Mouse (Mus musculus) neutrophil, adult 65 days (primary cell): Measurements from ENCODE around the gene Fmo9. TPM values are rescaled to one million over a fixed set of nuclear protein-coding genes. Genes with fewer than 3 reads are reported as not detected.

Experiments used
- total RNA-seq: library from RNA; stranded (reverse); gene quantifications from 2 replicates; pipeline ENCODE4 v1.2.4, GENCODE M21; 2023

Gene Fmo9
- not detected in 2 replicates for total RNA-seq

GRCm38 (mm10) chr1:166681745-166682144 lies at the start of gene Fmo9:
Gene Fmo9 (minus strand): TSS chr1:166681845.

GRCm38 (mm10) chr1:166647593-166647992 lies 34.1 kb downstream of the Fmo9 start, which contains the start of gene Gm4847:
Gene Gm4847 (minus strand): TSS chr1:166647693.

Other genes with a start within 250 kb of the Fmo9 start
- gene Gm4846, start 184.3 kb downstream of the Fmo9 start, total RNA-seq, result not detected in 2 replicates
- not detected in 2 replicates for gene Gm4847, start 34.2 kb downstream of the Fmo9 start, total RNA-seq